Mouse (Mus musculus) urinary bladder, postnatal 36 days (tissue): ENCODE data around the gene Mrpl1.

ENCODE experiments used
- DNase-seq, 2 experiments: peaks; one replicate each; pipeline ENCODE4 v3.0.0; 2022; ENCODE audit warnings: low spot score in 2 of 2, mixed read lengths in 1 of 2

Gene Mrpl1

GRCm38 (mm10) chr5:96206897-96207296 is 2.4 kb upstream of the Mrpl1 start:
- DNase-seq = peak in 1 of 2 experiments; percentile 66

- DNase-seq = no peak
Measured at GRCm38 (mm10) chr5:96207531-96207930, 1.8 kb upstream of the Mrpl1 start.

DNA sequence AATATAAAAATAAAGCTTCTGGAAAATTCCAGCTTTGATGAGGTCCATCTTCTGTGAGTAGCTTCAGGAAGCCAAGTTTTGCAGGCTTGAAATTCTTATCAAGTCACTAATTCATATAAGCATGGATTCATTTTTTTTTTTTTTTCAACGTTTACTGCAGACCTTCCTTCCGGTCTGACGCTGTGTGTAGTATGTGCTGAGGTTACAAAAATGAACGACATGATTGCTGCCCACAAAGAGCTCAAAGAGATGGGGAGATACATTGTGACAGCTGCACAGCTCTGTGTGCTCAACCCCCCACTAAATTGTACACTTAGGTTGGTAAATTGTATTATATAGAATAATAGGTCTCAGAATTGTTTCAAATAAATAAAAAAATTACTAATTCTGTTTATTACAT is 750 bp upstream of the Mrpl1 start:
- no peak for DNase-seq

- DNase-seq = peak; percentile 94
Measured at GRCm38 (mm10) chr5:96209916-96210583, 757 bp downstream of the Mrpl1 start.

DNA sequence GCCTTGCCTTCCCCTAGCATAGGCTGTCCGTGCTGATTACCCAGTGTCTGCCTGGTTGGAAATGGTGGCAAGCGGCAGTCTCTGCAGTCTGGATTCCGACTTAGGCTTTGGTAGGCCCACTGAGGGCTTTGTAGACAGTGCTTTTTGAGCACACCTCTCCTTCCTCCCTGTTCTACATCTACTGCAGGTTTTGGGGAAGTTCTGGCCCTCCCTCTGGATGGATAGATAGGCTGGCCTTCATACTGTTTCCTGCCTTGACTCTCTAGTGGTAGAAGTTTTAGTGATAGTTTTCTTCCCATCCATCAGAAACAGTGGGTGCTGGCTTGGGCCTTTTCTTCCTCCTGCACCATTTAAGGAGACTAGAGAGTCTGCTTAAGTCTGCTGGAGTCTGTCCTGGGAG is 9.4 kb downstream of the Mrpl1 start:
- no peak for DNase-seq

DNA sequence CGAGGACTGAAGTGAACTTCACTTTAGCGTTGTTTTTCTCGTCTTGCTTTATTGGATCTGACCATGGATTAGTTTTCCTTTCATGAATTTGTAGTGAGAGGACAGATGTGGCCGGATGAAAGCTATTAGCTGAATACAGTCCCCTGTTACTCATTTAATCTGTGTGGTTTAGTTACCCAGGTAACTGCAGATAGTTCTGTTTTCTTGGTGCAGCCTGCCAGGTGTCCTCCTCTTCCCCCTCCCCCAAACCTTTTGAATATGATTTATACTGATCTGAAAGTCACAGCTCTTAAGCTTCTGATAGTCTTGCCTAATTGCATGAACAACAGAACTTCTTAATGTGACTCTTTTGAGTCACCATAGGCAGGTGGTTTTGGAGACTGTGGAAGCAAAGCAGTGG is 10.2 kb downstream of the Mrpl1 start:
- no peak for DNase-seq

- DNase-seq = no peak
Measured at GRCm38 (mm10) chr5:96221298-96221697, 12.0 kb downstream of the Mrpl1 start.

DNA sequence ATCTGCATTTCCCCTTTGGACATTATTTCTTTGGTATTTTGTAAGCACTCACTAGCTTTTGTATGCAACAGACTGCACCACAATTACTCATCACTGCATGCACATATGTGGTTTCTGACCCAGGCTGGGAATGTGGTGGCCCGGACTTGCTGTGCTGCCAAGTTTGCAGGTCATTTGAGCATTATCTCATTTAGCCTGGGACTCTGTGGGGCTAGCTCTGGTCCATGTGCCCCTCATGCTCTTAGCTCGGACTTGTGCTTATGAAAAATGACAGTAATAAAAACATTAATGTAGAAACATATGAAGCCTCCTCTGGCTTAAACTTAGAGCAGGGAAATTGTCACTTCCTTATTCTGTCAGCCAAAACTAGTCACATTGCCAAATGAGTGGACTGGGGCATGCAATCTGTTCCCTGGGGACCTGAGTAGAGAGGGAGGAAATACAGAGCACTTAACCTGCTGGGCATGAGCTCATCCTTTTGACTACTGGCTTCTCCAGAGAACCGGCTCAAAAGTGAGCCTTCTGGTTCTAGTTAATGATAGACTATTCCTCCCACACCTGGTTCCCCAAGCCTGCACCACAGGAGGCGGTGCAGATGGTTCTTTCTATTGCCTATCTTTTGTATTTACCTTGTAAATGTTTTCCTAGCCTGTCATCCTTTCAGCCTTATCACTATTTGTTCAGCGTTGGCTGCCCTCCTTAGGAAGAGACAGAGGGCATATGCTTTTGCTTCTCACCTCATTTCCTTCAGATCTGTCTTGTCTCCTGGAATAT is 12.7 kb downstream of the Mrpl1 start:
- DNase-seq = peak; percentile 28 to 33

DNA sequence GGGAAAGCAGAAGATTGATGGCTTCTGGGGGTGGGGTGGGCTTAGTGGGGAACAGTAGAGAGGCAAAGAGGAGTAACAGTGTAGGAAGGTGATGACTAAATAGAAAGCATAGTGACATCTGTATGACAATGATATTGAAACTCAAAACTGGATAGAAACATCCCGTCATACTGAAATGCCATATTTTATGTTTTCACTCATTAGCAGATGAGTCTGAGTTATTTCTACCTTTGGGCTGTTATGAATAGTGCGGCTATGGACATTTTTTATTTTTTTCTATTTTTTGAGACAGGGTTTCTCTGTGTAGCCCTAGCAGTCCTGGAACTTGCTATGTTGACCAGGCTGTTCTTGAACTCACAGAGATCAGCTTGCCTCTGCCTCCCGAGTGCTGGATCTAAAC is 13.7 kb downstream of the Mrpl1 start:
- no peak for DNase-seq

DNA sequence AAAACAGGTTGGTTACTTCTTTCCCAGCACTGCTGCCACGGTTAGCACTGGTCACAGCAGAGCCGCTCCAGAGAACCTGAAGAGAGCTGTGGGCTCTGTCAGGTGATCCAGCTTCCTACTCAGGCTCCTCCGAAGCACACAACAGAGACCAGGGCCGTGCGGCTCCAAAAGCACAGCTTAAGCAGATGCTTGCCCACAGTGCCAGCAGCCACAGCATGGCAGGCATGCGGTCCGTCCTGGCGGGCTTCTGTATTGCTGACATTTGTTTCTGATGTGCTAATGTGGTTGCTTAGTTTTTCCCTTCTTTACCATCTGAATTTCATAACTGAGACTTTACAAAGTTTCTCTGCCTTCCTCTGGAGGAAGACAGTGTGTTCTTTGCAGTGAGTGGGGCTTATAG is 17.2 kb downstream of the Mrpl1 start:
- no peak for DNase-seq

DNA sequence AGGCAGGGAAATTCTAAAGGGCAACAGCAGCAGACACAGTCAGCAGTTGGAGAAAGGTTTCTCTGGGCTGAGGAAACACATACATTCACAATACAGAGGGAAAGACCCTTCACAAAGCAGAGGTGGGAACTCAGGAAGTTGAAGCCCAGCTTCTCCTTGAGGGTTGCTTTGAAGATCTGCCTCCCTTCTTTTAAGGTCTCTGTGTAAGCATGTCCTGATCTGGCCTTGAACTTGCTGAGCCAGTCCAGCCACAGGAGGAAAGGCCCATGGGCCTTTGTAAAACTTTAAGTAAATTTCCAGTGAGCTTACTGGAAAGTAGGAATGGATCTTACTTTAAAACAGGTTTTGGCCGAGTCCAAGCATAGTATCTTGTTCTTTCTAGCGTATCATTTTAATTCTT is 19.7 kb downstream of the Mrpl1 start:
- no peak for DNase-seq

DNA sequence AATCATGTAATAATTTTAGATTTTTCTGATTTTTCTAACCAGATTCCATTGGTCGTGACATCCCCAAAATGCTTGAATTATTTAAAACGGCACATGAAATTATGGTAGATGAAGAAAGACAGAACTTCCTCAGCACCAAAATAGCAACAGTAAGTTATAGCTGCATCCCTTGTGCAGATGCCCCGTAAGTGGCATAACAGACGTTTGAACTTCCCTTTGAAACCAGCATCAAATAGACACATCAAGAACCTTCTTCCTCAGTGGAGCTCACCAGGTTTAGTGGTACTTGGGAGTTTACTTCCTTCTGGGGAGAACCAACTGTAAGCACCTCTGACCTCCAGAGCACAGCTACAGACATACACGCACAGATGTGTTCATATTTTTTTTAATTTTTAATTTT is 29.5 kb downstream of the Mrpl1 start:
- DNase-seq = no peak

- no peak for DNase-seq
Measured at GRCm38 (mm10) chr5:96240856-96241255, 31.6 kb downstream of the Mrpl1 start.

- no peak for DNase-seq
Measured at GRCm38 (mm10) chr5:96244511-96244910, 35.2 kb downstream of the Mrpl1 start.

DNA sequence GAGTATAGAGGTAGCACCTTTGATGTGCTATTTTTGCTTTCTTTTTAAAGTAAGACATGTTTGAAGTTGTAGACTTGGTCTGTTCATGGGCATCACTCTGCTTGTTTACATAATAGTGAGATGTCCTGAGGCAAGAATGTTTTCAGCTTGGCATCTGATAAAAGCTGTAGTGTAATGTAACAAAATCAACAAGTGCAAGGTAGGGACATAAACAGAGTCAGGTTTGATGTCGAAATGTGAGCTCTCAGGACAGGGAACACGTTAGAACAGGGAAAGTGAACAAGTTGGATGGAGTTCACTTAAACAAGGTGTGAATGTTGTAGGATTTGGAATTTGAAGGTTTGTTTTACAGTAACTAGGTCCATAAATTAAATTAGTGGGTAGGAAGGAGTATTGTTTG is 44.7 kb downstream of the Mrpl1 start:
- no peak for DNase-seq

DNA sequence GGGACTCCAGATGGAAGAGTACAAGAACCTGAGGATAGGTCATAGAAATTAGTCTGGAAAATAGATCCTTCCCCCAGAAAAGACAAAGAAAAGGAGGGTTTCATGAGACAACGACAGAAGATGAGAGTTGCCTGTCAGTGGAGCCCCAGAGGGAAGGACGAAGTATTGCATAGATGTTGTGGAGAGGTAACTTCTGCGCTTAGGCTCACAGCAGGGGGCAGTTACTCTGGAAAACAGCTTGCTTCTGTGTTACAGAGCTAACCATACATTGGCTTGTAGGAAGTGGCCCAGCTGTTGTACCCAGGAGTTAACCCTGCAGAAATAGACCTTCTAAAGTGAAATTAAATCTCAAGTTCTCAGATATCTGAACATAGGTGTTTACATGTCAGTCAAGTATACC is 45.9 kb downstream of the Mrpl1 start:
- DNase-seq = no peak

GRCm38 (mm10) chr5:96258210-96258609 is 48.9 kb downstream of the Mrpl1 start:
- no peak for DNase-seq

DNA sequence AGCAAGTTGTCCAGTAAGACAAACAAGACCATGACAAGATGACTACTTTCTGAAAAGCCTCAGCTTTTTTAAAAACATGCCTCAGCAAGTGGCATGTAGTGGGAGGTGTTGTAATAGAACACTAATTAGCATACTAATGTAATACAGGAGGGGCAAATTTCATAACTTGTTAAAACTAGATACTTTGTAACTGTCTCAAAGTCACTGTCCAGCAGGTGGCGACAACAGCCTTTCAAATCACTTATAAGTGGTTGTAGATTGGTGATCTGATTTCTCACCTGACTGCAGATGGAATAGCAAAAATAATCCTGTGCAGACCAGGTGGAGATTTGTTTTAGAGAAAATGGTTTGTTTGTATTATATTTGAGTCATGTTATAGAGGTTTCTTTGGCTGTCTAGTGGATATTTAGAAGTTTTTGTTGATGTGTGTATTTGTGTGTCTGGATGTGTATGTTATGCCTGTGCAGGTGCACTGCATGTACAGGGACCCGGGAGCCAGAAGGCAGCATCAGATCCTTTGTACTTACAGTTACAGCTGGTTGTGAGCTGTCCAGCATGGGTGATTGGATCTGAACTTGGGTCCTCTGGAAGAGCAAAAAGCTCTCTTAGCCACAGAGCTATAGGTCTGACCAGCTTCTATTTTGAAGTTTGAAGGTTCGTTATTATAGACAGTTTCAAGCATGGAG is 57.9 kb downstream of the Mrpl1 start:
- DNase-seq = peak; percentile 41 to 55

- DNase-seq = no peak
Measured at GRCm38 (mm10) chr5:96271070-96271469, 61.8 kb downstream of the Mrpl1 start.

GRCm38 (mm10) chr5:96305786-96306185 is 96.5 kb downstream of the Mrpl1 start:
- no peak for DNase-seq

GRCm38 (mm10) chr5:96306271-96306670 is 97.0 kb downstream of the Mrpl1 start:
- DNase-seq = no peak

DNA sequence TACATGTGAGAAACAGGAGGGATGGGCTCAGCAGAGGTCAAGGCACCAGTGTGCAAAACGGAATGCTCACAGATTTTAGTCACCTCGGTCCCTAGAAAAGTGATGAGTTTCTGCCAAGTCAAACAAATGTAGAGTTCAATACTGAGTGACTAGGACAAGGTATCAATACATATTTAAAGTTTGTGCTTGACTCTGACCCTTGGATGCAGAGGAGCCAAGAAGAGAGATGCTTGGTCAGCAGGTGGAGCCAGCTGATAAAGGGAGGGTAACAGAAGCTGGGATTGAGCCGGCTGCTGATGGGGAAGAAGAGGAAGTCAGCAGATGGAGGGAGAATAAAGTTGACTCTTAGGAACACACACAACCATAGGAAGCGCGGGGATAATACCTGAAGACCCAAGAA is 97.5 kb downstream of the Mrpl1 start:
- no peak for DNase-seq

- DNase-seq = no peak
Measured at GRCm38 (mm10) chr5:96308086-96308485, 98.8 kb downstream of the Mrpl1 start.
